11 mouse cellular contexts compared by ENCODE assay signal in the genomic region with DNA sequence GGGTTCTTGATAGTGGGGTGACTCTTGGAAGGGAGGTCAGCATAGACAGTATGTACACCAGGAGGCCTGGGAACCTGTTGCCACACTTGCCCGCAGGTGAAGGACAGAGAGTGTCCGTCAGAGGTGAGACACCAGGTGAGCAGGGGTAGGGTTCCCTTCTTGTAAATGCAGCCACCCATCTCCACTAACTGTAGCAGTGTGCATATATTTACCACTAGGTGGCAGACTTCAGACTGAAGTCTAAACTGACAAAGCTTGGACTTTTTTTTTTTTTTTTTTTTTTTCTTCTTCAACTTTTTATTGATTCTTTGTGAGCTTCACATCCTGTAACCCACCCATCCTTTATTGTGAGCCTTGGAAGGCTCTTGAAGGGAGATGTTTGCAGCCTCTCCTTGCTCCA.
A peak's percentile ranks its signal among the peaks of the same experiment; 100 is the strongest.
DNase-seq lines count a peak whose midpoint lies in the region; ATAC-seq and TF ChIP-seq lines count a peak whose summit lies in the region.
"Had no signal": no experiment of that assay in that cellular context is flagged by ENCODE, and none has a peak within 500 bp of the region (broad histone marks: within the 10 kb centered on the region; RNA-seq: fewer than 3 reads in every experiment).

No protein-coding gene starts in this region.

- H3K36me3 ChIP-seq in forebrain, embryonic 14.5 days (ENCODE audit: control insufficient read depth, insufficient read depth, low read length) = no peaks in the 10 kb centered on the region
- no peaks in the 10 kb centered on the region for H3K36me3 ChIP-seq in forebrain, embryonic 16.5 days (ENCODE audit: control insufficient read depth, insufficient read depth)
- H3K36me3 ChIP-seq in liver, postnatal 0 days (replicated peaks; ENCODE audit: insufficient read depth, low read length) = no peaks in the 10 kb centered on the region
- H3K36me3 ChIP-seq in liver, embryonic 12.5 days = no peaks in the 10 kb centered on the region
- no peaks in the 10 kb centered on the region for H3K36me3 ChIP-seq in midbrain, postnatal 0 days (ENCODE audit: insufficient read depth, low read length)
- H3K36me3 ChIP-seq: G1E had no signal

- ATAC-seq in forebrain, embryonic 14.5 days = no peak
- ATAC-seq in forebrain, embryonic 16.5 days = no peak
- ATAC-seq in liver, postnatal 0 days = no peak
- no peak for ATAC-seq in liver, embryonic 12.5 days
- ATAC-seq in midbrain, postnatal 0 days (ENCODE audit: low FRiP score) = no peak

- DNase-seq in forebrain, embryonic 14.5 days (ENCODE audit: low spot score) = peak; percentile 74
- no peak for DNase-seq in liver, postnatal 0 days
- DNase-seq in brain, adult 2 months (ENCODE audit: low read depth, low spot score) = peak; percentile 49
- DNase-seq in midbrain, postnatal 0 days (ENCODE audit: low spot score) = peak; percentile 64
- no peak for DNase-seq in gastrocnemius, postnatal 25 days
- DNase-seq in kidney, adult 8-10 months = no peak
- DNase-seq: cerebellum, adult 11 months had no signal

- TF ChIP-seq CTCF in liver, postnatal 0 days (IDR thresholded peaks at IDR 0.05; ENCODE audit: low read depth) = peak; percentile 64
- TF ChIP-seq CTCF in midbrain, postnatal 0 days (IDR thresholded peaks at IDR 0.05) = peak; percentile 79

- H3K9ac ChIP-seq in forebrain, embryonic 14.5 days (ENCODE audit: low read length) = no peak overlapping the region
- no peak overlapping the region for H3K9ac ChIP-seq in forebrain, embryonic 16.5 days (replicated peaks; ENCODE audit: low read depth, low read length)
- H3K9ac ChIP-seq in liver, postnatal 0 days (replicated peaks) = no peak overlapping the region
- H3K9ac ChIP-seq in liver, embryonic 12.5 days = no peak overlapping the region
- H3K9ac ChIP-seq in midbrain, postnatal 0 days (replicated peaks; ENCODE audit: low read length, poor library complexity, severe bottlenecking) = no peak overlapping the region

- no peak overlapping the region for H3K4me2 ChIP-seq in forebrain, embryonic 14.5 days (ENCODE audit: low read length)
- H3K4me2 ChIP-seq in forebrain, embryonic 16.5 days (ENCODE audit: low read length) = no peak overlapping the region
- no peak overlapping the region for H3K4me2 ChIP-seq in liver, postnatal 0 days (ENCODE audit: low read depth, low read length)
- H3K4me2 ChIP-seq in liver, embryonic 12.5 days = no peak overlapping the region
- no peak overlapping the region for H3K4me2 ChIP-seq in midbrain, postnatal 0 days (ENCODE audit: low read depth, low read length, poor library complexity, severe bottlenecking)

- no peaks in the 10 kb centered on the region for H3K9me3 ChIP-seq in forebrain, embryonic 14.5 days (replicated peaks; ENCODE audit: control insufficient read depth, low read length)
- no peaks in the 10 kb centered on the region for H3K9me3 ChIP-seq in forebrain, embryonic 16.5 days (ENCODE audit: control insufficient read depth, low read length)
- H3K9me3 ChIP-seq in liver, postnatal 0 days (ENCODE audit: low read length) = no peaks in the 10 kb centered on the region
- no peaks in the 10 kb centered on the region for H3K9me3 ChIP-seq in liver, embryonic 12.5 days (replicated peaks)
- no peaks in the 10 kb centered on the region for H3K9me3 ChIP-seq in midbrain, postnatal 0 days (ENCODE audit: low read length)

- H3K27me3 ChIP-seq in forebrain, embryonic 14.5 days (replicated peaks; ENCODE audit: control insufficient read depth, insufficient read depth, low read length) = no peaks in the 10 kb centered on the region
- H3K27me3 ChIP-seq in forebrain, embryonic 16.5 days (replicated peaks; ENCODE audit: control insufficient read depth, insufficient read depth, low read length) = no peaks in the 10 kb centered on the region
- no peaks in the 10 kb centered on the region for H3K27me3 ChIP-seq in liver, postnatal 0 days (ENCODE audit: insufficient read depth, low read length)
- no peaks in the 10 kb centered on the region; the same call in 1 of the 2 replicates for H3K27me3 ChIP-seq in liver, embryonic 12.5 days (replicated peaks)
- H3K27me3 ChIP-seq in midbrain, postnatal 0 days (ENCODE audit: insufficient read depth, low read length) = 0 out of 2 replicates have a peak, but pooled peaks cover 4% of the 10 kb centered on the region

- H3K4me3 ChIP-seq in forebrain, embryonic 14.5 days (ENCODE audit: low read depth, low read length) = no peak overlapping the region
- no peak overlapping the region for H3K4me3 ChIP-seq in forebrain, embryonic 16.5 days (replicated peaks; ENCODE audit: low read length)
- H3K4me3 ChIP-seq in liver, postnatal 0 days (ENCODE audit: low read depth, low read length) = no peak overlapping the region
- no peak overlapping the region for H3K4me3 ChIP-seq in liver, embryonic 12.5 days
- no peak overlapping the region for H3K4me3 ChIP-seq in midbrain, postnatal 0 days (ENCODE audit: low read depth, low read length)

- H3K4me1 ChIP-seq in forebrain, embryonic 14.5 days (ENCODE audit: control insufficient read depth, insufficient read depth, low read length) = no peaks in the 10 kb centered on the region
- H3K4me1 ChIP-seq in forebrain, embryonic 16.5 days (replicated peaks; ENCODE audit: control insufficient read depth, insufficient read depth, low read length) = no peaks in the 10 kb centered on the region
- no peaks in the 10 kb centered on the region for H3K4me1 ChIP-seq in liver, postnatal 0 days (ENCODE audit: insufficient read depth)
- H3K4me1 ChIP-seq in liver, embryonic 12.5 days = no peaks in the 10 kb centered on the region
- H3K4me1 ChIP-seq in midbrain, postnatal 0 days (ENCODE audit: insufficient read depth, low read length) = no peaks in the 10 kb centered on the region

- WGBS in forebrain, embryonic 14.5 days = 61% methylated on average over 2 of the region's 2 CpGs
- WGBS in forebrain, embryonic 16.5 days = 68% methylated on average over 2 of the region's 2 CpGs
- 38% methylated on average over 2 of the region's 2 CpGs for WGBS in liver, postnatal 0 days (ENCODE audit: insufficient replicate concordance)
- 33% methylated on average over 2 of the region's 2 CpGs for WGBS in liver, embryonic 12.5 days (ENCODE audit: insufficient replicate concordance)
- 61% methylated on average over 2 of the region's 2 CpGs for WGBS in midbrain, postnatal 0 days

- no peak overlapping the region for H3K27ac ChIP-seq in forebrain, embryonic 14.5 days (ENCODE audit: low read depth, low read length)
- no peak overlapping the region for H3K27ac ChIP-seq in forebrain, embryonic 16.5 days (ENCODE audit: low read length)
- no peak overlapping the region for H3K27ac ChIP-seq in liver, postnatal 0 days (ENCODE audit: low read depth)
- H3K27ac ChIP-seq in liver, embryonic 12.5 days = no peak overlapping the region
- no peak overlapping the region for H3K27ac ChIP-seq in midbrain, postnatal 0 days (ENCODE audit: low read depth, low read length)
- H3K27ac ChIP-seq: macrophage had no signal

- no peak for TF ChIP-seq EP300 in liver, postnatal 0 days (IDR thresholded peaks at IDR 0.05; ENCODE audit: low read depth)

Comparison
In these comparisons a context has a peak if more than half of its experiments do, and no peak if none do; other contexts are left out.
1. DNase-seq: peak in forebrain, embryonic 14.5 days (single experiment), brain, adult 2 months (single experiment) and midbrain, postnatal 0 days (single experiment); none in liver, postnatal 0 days (single experiment), gastrocnemius, postnatal 25 days (single experiment) and kidney, adult 8-10 months (0 of 2).